24 mouse cellular contexts compared by ENCODE assay signal in the genomic region with DNA sequence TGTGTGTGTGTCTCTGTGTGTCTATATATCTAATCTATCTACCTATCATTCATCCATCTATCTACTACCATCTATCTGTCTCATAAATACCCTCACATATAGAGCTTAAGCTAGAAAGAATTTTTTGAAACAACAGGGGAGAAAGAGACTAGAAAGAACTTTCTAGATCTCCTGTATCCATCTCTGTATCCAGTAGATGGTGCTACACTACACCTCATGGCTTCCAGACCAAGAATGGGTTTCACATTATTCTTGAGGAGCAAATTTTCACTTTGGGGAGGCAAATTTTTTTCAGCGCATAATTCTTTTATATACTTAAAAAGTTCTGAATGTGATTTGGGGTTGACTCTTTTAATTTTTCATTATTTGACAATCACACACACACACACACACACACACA. TPM values are rescaled to one million over a fixed set of nuclear protein-coding genes. Genes with fewer than 3 reads are reported as not detected.
DNase-seq lines count a peak whose midpoint lies in the region; TF ChIP-seq lines count a peak whose summit lies in the region.
"Had no signal": no experiment of that assay in that cellular context is flagged by ENCODE, and none has a peak within 500 bp of the region (broad histone marks: within the 10 kb centered on the region; RNA-seq: fewer than 3 reads in every experiment).

No protein-coding gene starts in this region.

- no peak for DNase-seq in gastrocnemius, adult 2 months
- DNase-seq in gastrocnemius, adult 8-10 months (ENCODE audit: low spot score in 2 of 2) = no peak
- DNase-seq in layer of hippocampus, adult 2 months (ENCODE audit: low spot score in 2 of 2) = peak; percentile 7 to 16
- no peak for DNase-seq in layer of hippocampus, adult 8-10 months (ENCODE audit: low spot score in 2 of 2)
- peak; percentile 12 for DNase-seq in right cerebral cortex, adult 18-20 months
- no peak for DNase-seq in right cerebral cortex, postnatal 10 days (ENCODE audit: low spot score in 2 of 2)
- no peak for DNase-seq in thymus, postnatal 36 days
- DNase-seq: adrenal gland, postnatal 10 days; cerebellum, postnatal 14 days; gastrocnemius, postnatal 14 days; heart, adult 18-20 months; kidney, adult 9 months; kidney, postnatal 4 days; layer of hippocampus, postnatal 36 days; lung, adult 2 months; spleen, adult 18-20 months; thymus, postnatal 4 days had no signal

- no peak overlapping the region for H3K27ac ChIP-seq in gastrocnemius, adult 2 months
- H3K27ac ChIP-seq in layer of hippocampus, adult 2 months = no peak overlapping the region
- H3K27ac ChIP-seq: embryonic facial prominence, embryonic 15.5 days; heart, embryonic 15.5 days; hindbrain, embryonic 10.5 days; limb, embryonic 10.5 days; midbrain, embryonic 12.5 days; neural tube, embryonic 13.5 days had no signal

- TF ChIP-seq CTCF in gastrocnemius, adult 2 months (IDR thresholded peaks at IDR 0.05) = peak; percentile 39
- TF ChIP-seq CTCF in layer of hippocampus, adult 2 months (conservative IDR thresholded peaks at IDR 0.05) = peak; percentile 84

- intact Hi-C loops in gastrocnemius, adult 2 months (cut with DNase I) = no loop called here

- no peak overlapping the region for H3K4me3 ChIP-seq in gastrocnemius, adult 2 months
- no peak overlapping the region for H3K4me3 ChIP-seq in layer of hippocampus, adult 2 months
- H3K4me3 ChIP-seq: embryonic facial prominence, embryonic 15.5 days; heart, embryonic 15.5 days; hindbrain, embryonic 10.5 days; limb, embryonic 10.5 days; midbrain, embryonic 12.5 days; neural tube, embryonic 13.5 days had no signal

RNA-seq across cellular contexts. Expression of a gene that starts 5.2 kb away (rescaled TPM):
- total RNA-seq in gastrocnemius, adult 2 months (2021) = not detected
- total RNA-seq in gastrocnemius, adult 8-10 months (2022) = not detected
- total RNA-seq in layer of hippocampus, adult 2 months (2021) = not detected
- total RNA-seq in layer of hippocampus, adult 8-10 months (2022) = not detected
- total RNA-seq: adrenal gland, postnatal 10 days; gastrocnemius, postnatal 14 days; heart, adult 18-20 months; layer of hippocampus, postnatal 36 days; liver, adult 2 months had no signal

RNA-seq across cellular contexts. Expression of a gene that starts 41.1 kb away (rescaled TPM):
- total RNA-seq in gastrocnemius, adult 2 months (2021) = not detected
- not detected for total RNA-seq in gastrocnemius, adult 8-10 months (2022)
- not detected for total RNA-seq in layer of hippocampus, adult 2 months (2021)
- not detected for total RNA-seq in layer of hippocampus, adult 8-10 months (2022)
- total RNA-seq: adrenal gland, postnatal 10 days; gastrocnemius, postnatal 14 days; heart, adult 18-20 months; layer of hippocampus, postnatal 36 days; liver, adult 2 months had no signal

Comparison
In these comparisons a context has a peak if more than half of its experiments do, and no peak if none do; other contexts are left out.
1. DNase-seq: peak in layer of hippocampus, adult 2 months (2 of 2) and right cerebral cortex, adult 18-20 months (single experiment); none in gastrocnemius, adult 2 months (single experiment), gastrocnemius, adult 8-10 months (0 of 2), layer of hippocampus, adult 8-10 months (0 of 2), right cerebral cortex, postnatal 10 days (0 of 2) and thymus, postnatal 36 days (0 of 2).